Mouse (Mus musculus) c-Kit-positive CD71-negative TER-119-negative erythroid progenitor cells, embryonic 14.5 days (primary cell): ENCODE measurements around the gene Umad1.

Experiments
- DNase-seq: peaks from one replicate; pipeline ENCODE4 v3.0.0-alpha.2; 2013; ENCODE audit warnings: low read depth

Gene Umad1

GRCm38 (mm10) chr6:8370624-8371023, 111.5 kb downstream of the Umad1 start:
- no peak for DNase-seq

GRCm38 (mm10) chr6:8373051-8373450, 114.0 kb downstream of the Umad1 start:
- no peak for DNase-seq

GRCm38 (mm10) chr6:8373851-8374250, 114.8 kb downstream of the Umad1 start:
- no peak for DNase-seq

GRCm38 (mm10) chr6:8374290-8374689, 115.2 kb downstream of the Umad1 start:
- no peak for DNase-seq

- no peak for DNase-seq
Observed at GRCm38 (mm10) chr6:8374712-8375111, 115.6 kb downstream of the Umad1 start.

GRCm38 (mm10) chr6:8376351-8376750, 117.3 kb downstream of the Umad1 start:
- no peak for DNase-seq

GRCm38 (mm10) chr6:8377667-8378066, 118.6 kb downstream of the Umad1 start:
- no peak for DNase-seq

GRCm38 (mm10) chr6:8389307-8389706, 130.2 kb downstream of the Umad1 start:
- no peak for DNase-seq

- DNase-seq: no peak
Observed at GRCm38 (mm10) chr6:8390296-8390695, 131.2 kb downstream of the Umad1 start.

- DNase-seq: no peak
Observed at GRCm38 (mm10) chr6:8390935-8391334, 131.8 kb downstream of the Umad1 start.

GRCm38 (mm10) chr6:8393029-8393428, 133.9 kb downstream of the Umad1 start:
- no peak for DNase-seq

GRCm38 (mm10) chr6:8394044-8394443, 135.0 kb downstream of the Umad1 start:
- no peak for DNase-seq

GRCm38 (mm10) chr6:8395061-8395460, 136.0 kb downstream of the Umad1 start:
- no peak for DNase-seq

- DNase-seq: no peak
Observed at GRCm38 (mm10) chr6:8397252-8397651, 138.2 kb downstream of the Umad1 start.

GRCm38 (mm10) chr6:8399710-8400109, 140.6 kb downstream of the Umad1 start:
- DNase-seq: no peak

GRCm38 (mm10) chr6:8403127-8403526, 144.0 kb downstream of the Umad1 start:
- no peak for DNase-seq

- DNase-seq: no peak
Observed at GRCm38 (mm10) chr6:8405844-8406243, 146.8 kb downstream of the Umad1 start.

- no peak for DNase-seq
Observed at GRCm38 (mm10) chr6:8408332-8408731, 149.2 kb downstream of the Umad1 start.

- no peak for DNase-seq
Observed at GRCm38 (mm10) chr6:8409865-8410264, 150.8 kb downstream of the Umad1 start.

GRCm38 (mm10) chr6:8412845-8413598, 153.9 kb downstream of the Umad1 start:
- DNase-seq: no peak

- no peak for DNase-seq
Observed at GRCm38 (mm10) chr6:8414020-8414419, 154.9 kb downstream of the Umad1 start.

GRCm38 (mm10) chr6:8415823-8416222, 156.7 kb downstream of the Umad1 start:
- DNase-seq: no peak

- no peak for DNase-seq
Observed at GRCm38 (mm10) chr6:8416802-8417569, 157.9 kb downstream of the Umad1 start.
